In genomic region chr10:80086847-80087246, GRCm38 (mm10) we compare ENCODE assay signal across 11 mouse cellular contexts. TPM values are rescaled to one million over a fixed set of nuclear protein-coding genes. Genes with fewer than 3 reads are reported as not detected.
DNase-seq lines count a peak whose midpoint lies in the region; ATAC-seq and TF ChIP-seq lines count a peak whose summit lies in the region.
"Had no signal": no experiment of that assay in that cellular context is flagged by ENCODE, and none has a peak within 500 bp of the region (broad histone marks: within the 10 kb centered on the region; RNA-seq: fewer than 3 reads in every experiment).

No protein-coding gene starts in this region.

- H3K9me3 ChIP-seq in heart, embryonic 12.5 days (replicated peaks): no peaks in the 10 kb centered on the region

- in situ Hi-C loops in Patski (cut with MboI; ENCODE audit: low pct_unique_long_range_greater_than_20kb): no loop called here

- 0 out of 2 replicates have a peak, but pooled peaks have one; percentile 17 for ATAC-seq in heart, embryonic 12.5 days (ENCODE audit: insufficient number of reproducible peaks, low FRiP score)
- peak; percentile 78 for ATAC-seq in Patski
- ATAC-seq in granulocyte monocyte progenitor cell, adult 5-6 weeks (replicated peaks; ENCODE audit: poor library complexity, severe bottlenecking): peak; percentile 86
- ATAC-seq: forebrain, embryonic 14.5 days had no signal

- 0 out of 2 replicates have a peak overlapping the region, but pooled peaks have one; percentile 13 for H3K9ac ChIP-seq in heart, embryonic 12.5 days

- 44% methylated on average over 3 of the region's 3 CpGs for WGBS in heart, embryonic 12.5 days

- H3K27me3 ChIP-seq in heart, embryonic 12.5 days (replicated peaks): no peaks in the 10 kb centered on the region
- no peaks in the 10 kb centered on the region for H3K27me3 ChIP-seq in Patski

- peaks cover 33% of the 10 kb centered on the region for H3K36me3 ChIP-seq in heart, embryonic 12.5 days

- H3K4me2 ChIP-seq in heart, embryonic 12.5 days: no peak overlapping the region

- peaks cover 34% of the 10 kb centered on the region for H3K4me1 ChIP-seq in heart, embryonic 12.5 days (replicated peaks)

- no peak for DNase-seq in heart, adult 9 months (ENCODE audit: low spot score in 2 of 2)
- no peak for DNase-seq in Patski (ENCODE audit: low read depth, low spot score)
- peak; percentile 71 for DNase-seq in lung, postnatal 36 days
- DNase-seq in urinary bladder, postnatal 10 days (ENCODE audit: low spot score): no peak
- DNase-seq in thymus, postnatal 14 days: no peak
- DNase-seq in spleen, postnatal 4 days (ENCODE audit: low spot score in 2 of 2): no peak
- DNase-seq: cerebellum, adult 8-10 months; kidney, adult 11 months had no signal

- H3K4me3 ChIP-seq in heart, embryonic 12.5 days: no peak overlapping the region

- TF ChIP-seq CTCF in Patski (IDR thresholded peaks at IDR 0.05): no peak

- POLR2A ChIA-PET in Patski (lab: Charles Lee): interaction anchor here (1.0 to 5.7 kb wide), 3 partner anchors 13 to 34 kb away, joined by 3 to 47 read pairs (median 3); no protein-coding TSS in a partner anchor

- CTCF ChIA-PET in Patski (lab: Charles Lee): interaction anchor here (1.2 kb wide), 1 partner anchor 21 kb away, joined by 3 read pairs; no protein-coding TSS in a partner anchor

- H3K27ac ChIP-seq in heart, embryonic 12.5 days (ENCODE audit: poor library complexity, severe bottlenecking): peak overlapping the region; percentile 20; the same call in 1 of the 2 replicates

RNA-seq across cellular contexts. Expression of gene Sbno2, which starts 18.5 kb away (rescaled TPM):
- 13.0 and 14.6 TPM in 2 replicates for polyA plus RNA-seq in heart, embryonic 12.5 days (2016; fragmentation: Nextera tagmentation; extraction: Ambion mirVana)
- polyA plus RNA-seq in Patski (2021): 181 TPM
- 42.4 and 43.6 TPM in 2 replicates for total RNA-seq in granulocyte monocyte progenitor cell, adult 5-6 weeks (2014; fragmentation: Nextera tagmentation)
- total RNA-seq in granulocyte monocyte progenitor cell, adult 5-6 weeks (2017): 18.0 and 24.5 TPM in 2 replicates

RNA-seq across cellular contexts. Expression of gene Stk11, which starts 28.8 kb away (rescaled TPM):
- polyA plus RNA-seq in heart, embryonic 12.5 days (2016; fragmentation: Nextera tagmentation; extraction: Ambion mirVana): 10.8 and 13.8 TPM in 2 replicates
- 140 TPM for polyA plus RNA-seq in Patski (2021)
- total RNA-seq in granulocyte monocyte progenitor cell, adult 5-6 weeks (2014; fragmentation: Nextera tagmentation): 94.5 and 150 TPM in 2 replicates
- 121 and 132 TPM in 2 replicates for total RNA-seq in granulocyte monocyte progenitor cell, adult 5-6 weeks (2017)

RNA-seq across cellular contexts. Expression of gene Gpx4, which starts 39.9 kb away (rescaled TPM):
- 677 and 717 TPM in 2 replicates for polyA plus RNA-seq in heart, embryonic 12.5 days (2016; fragmentation: Nextera tagmentation; extraction: Ambion mirVana)
- polyA plus RNA-seq in Patski (2021): 916 TPM
- 278 and 280 TPM in 2 replicates for total RNA-seq in granulocyte monocyte progenitor cell, adult 5-6 weeks (2014; fragmentation: Nextera tagmentation)
- 397 and 420 TPM in 2 replicates for total RNA-seq in granulocyte monocyte progenitor cell, adult 5-6 weeks (2017)

RNA-seq across cellular contexts. Expression of gene Polr2e, which starts 47.3 kb away (rescaled TPM):
- polyA plus RNA-seq in heart, embryonic 12.5 days (2016; fragmentation: Nextera tagmentation; extraction: Ambion mirVana): 132 and 135 TPM in 2 replicates
- polyA plus RNA-seq in Patski (2021): 146 TPM
- total RNA-seq in granulocyte monocyte progenitor cell, adult 5-6 weeks (2014; fragmentation: Nextera tagmentation): 96.6 and 105 TPM in 2 replicates
- total RNA-seq in granulocyte monocyte progenitor cell, adult 5-6 weeks (2017): 79.7 and 86.7 TPM in 2 replicates

RNA-seq across cellular contexts. Expression of gene Atp5d, which starts 51.6 kb away (rescaled TPM):
- polyA plus RNA-seq in heart, embryonic 12.5 days (2016; fragmentation: Nextera tagmentation; extraction: Ambion mirVana): 827 and 861 TPM in 2 replicates
- 475 TPM for polyA plus RNA-seq in Patski (2021)
- 193 and 253 TPM in 2 replicates for total RNA-seq in granulocyte monocyte progenitor cell, adult 5-6 weeks (2014; fragmentation: Nextera tagmentation)
- total RNA-seq in granulocyte monocyte progenitor cell, adult 5-6 weeks (2017): 47.4 and 49.6 TPM in 2 replicates

Comparison
In these comparisons a context has a peak if more than half of its experiments do, and no peak if none do; other contexts are left out.
1. ATAC-seq: peak in every context shown above with its lines; median percentile 86 in granulocyte monocyte progenitor cell, adult 5-6 weeks; 78 in Patski; 17 in heart, embryonic 12.5 days.
2. RNA of gene Sbno2, which starts 18.5 kb away (polyA plus RNA-seq): 181 TPM in Patski (single experiment); 13.0 to 14.6 TPM in heart, embryonic 12.5 days; every median in the first group is over 10 times any median in the second.